Mouse (Mus musculus) liver, adult 2 months (tissue): ENCODE results near the gene Ear1.
"Not testable (repeated sequence)": the region's sequence is repeated elsewhere in the genome, so short reads cannot be mapped to it uniquely, and the experiment has no call there.

ENCODE experiments used
- CTCF ChIP-seq: fragments of 200-500 bp; IDR thresholded peaks from 2 replicates; pipeline ENCODE4 v1.5.1; 2011; ENCODE audit warnings: low read depth, low read length, control low read depth
- POLR2A ChIP-seq: fragments of 200-500 bp; IDR thresholded peaks from 2 replicates; pipeline ENCODE4 v1.6.1; 2011; ENCODE audit warnings: low read length, control low read depth; ENCODE audit not compliant: insufficient read depth; ENCODE audit errors: extremely low read depth

DNA sequence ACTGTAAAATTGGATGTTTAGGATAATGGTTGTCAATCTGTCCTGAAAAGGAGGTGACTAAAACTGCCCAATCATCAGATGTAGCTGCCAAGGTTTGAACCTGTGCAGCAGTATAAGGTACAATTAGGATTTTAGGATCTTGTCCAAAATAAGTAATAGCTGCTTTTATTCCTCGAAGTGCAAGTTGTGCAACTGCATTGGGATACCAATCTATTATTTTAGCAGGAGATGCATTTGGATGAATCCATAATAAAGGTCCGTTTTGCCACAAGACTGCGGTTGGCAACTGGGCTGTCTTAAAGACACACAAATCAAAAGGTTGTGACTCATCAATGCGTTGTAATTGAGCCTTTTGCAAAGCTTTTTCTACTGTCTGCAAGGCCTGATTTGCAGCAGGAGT, 67.2 kb downstream of the Ear1 start:
- not testable (repeated sequence) for TF ChIP-seq POLR2A, CTCF
